19 mouse cellular contexts compared by ENCODE assay signal in genomic region chr2:125340381-125340780, GRCm38 (mm10).
DNase-seq lines count a peak whose midpoint lies in the region; ATAC-seq and TF ChIP-seq lines count a peak whose summit lies in the region.
"Had no signal": no experiment of that assay in that cellular context is flagged by ENCODE, and none has a peak within 500 bp of the region (broad histone marks: within the 10 kb centered on the region; RNA-seq: fewer than 3 reads in every experiment).

No protein-coding gene starts in this region.

- no peak overlapping the region for H3K27ac ChIP-seq in heart, embryonic 12.5 days (ENCODE audit: poor library complexity, severe bottlenecking)
- H3K27ac ChIP-seq in kidney, embryonic 15.5 days: 0 out of 2 replicates have a peak overlapping the region, but pooled peaks have one; percentile 18
- H3K27ac ChIP-seq in kidney, postnatal 0 days: no peak overlapping the region
- H3K27ac ChIP-seq in intestine, embryonic 16.5 days (ENCODE audit: low read length): no peak overlapping the region
- H3K27ac ChIP-seq: embryonic facial prominence, embryonic 13.5 days; embryonic facial prominence, embryonic 15.5 days; forebrain, embryonic 13.5 days; forebrain, embryonic 15.5 days had no signal

- DNase-seq in heart, adult 11 months: peak; percentile 59
- DNase-seq in kidney, postnatal 25 days: no peak
- DNase-seq in kidney, postnatal 0 days (ENCODE audit: low spot score): peak; percentile 27
- no peak for DNase-seq in kidney, adult 9 months
- DNase-seq: adrenal gland, postnatal 25 days; cerebellum, adult 11 months; cerebellum, adult 18-20 months; cerebellum, adult 8-10 months; cerebellum, adult 9-11 months; cerebellum, postnatal 14 days; cerebellum, postnatal 36 days; embryo, embryonic 11 days had no signal

- no peak overlapping the region for H3K4me3 ChIP-seq in heart, embryonic 12.5 days
- H3K4me3 ChIP-seq in kidney, embryonic 15.5 days (replicated peaks): no peak overlapping the region
- H3K4me3 ChIP-seq in kidney, postnatal 0 days (replicated peaks; ENCODE audit: low read depth, low read length): no peak overlapping the region
- H3K4me3 ChIP-seq in intestine, embryonic 16.5 days (ENCODE audit: low read length): no peak overlapping the region
- H3K4me3 ChIP-seq: embryonic facial prominence, embryonic 13.5 days; embryonic facial prominence, embryonic 15.5 days; forebrain, embryonic 13.5 days; forebrain, embryonic 15.5 days had no signal

- no peak overlapping the region for H3K4me2 ChIP-seq in heart, embryonic 12.5 days
- H3K4me2 ChIP-seq in kidney, embryonic 15.5 days: no peak overlapping the region
- H3K4me2 ChIP-seq in kidney, postnatal 0 days (ENCODE audit: low read length): no peak overlapping the region
- no peak overlapping the region for H3K4me2 ChIP-seq in intestine, embryonic 16.5 days (ENCODE audit: low read depth, low read length)
- H3K4me2 ChIP-seq: embryonic facial prominence, embryonic 13.5 days; embryonic facial prominence, embryonic 15.5 days; forebrain, embryonic 13.5 days; forebrain, embryonic 15.5 days had no signal

- H3K36me3 ChIP-seq in heart, embryonic 12.5 days: peaks cover 80% of the 10 kb centered on the region
- peaks cover 67% of the 10 kb centered on the region for H3K36me3 ChIP-seq in kidney, embryonic 15.5 days
- H3K36me3 ChIP-seq in kidney, postnatal 0 days (ENCODE audit: insufficient read depth, low read length): peaks cover 11% of the 10 kb centered on the region; the same call in 1 of the 2 replicates
- no peaks in the 10 kb centered on the region for H3K36me3 ChIP-seq in intestine, embryonic 16.5 days (ENCODE audit: control insufficient read depth, insufficient read depth, low read length)

- 84% methylated on average over 5 of the region's 5 CpGs for WGBS in heart, embryonic 12.5 days
- WGBS in kidney, embryonic 15.5 days: 44% methylated on average over 5 of the region's 5 CpGs
- 39% methylated on average over 5 of the region's 5 CpGs for WGBS in kidney, postnatal 0 days
- 71% methylated on average over 5 of the region's 5 CpGs for WGBS in intestine, embryonic 16.5 days

- TF ChIP-seq CTCF in kidney, postnatal 0 days (IDR thresholded peaks at IDR 0.05; ENCODE audit: low read depth): no peak

- H3K9ac ChIP-seq in heart, embryonic 12.5 days: no peak overlapping the region
- H3K9ac ChIP-seq in kidney, embryonic 15.5 days: no peak overlapping the region
- H3K9ac ChIP-seq in kidney, postnatal 0 days (ENCODE audit: low read depth, low read length): no peak overlapping the region
- H3K9ac ChIP-seq in intestine, embryonic 16.5 days (ENCODE audit: low read depth, low read length): no peak overlapping the region
- H3K9ac ChIP-seq: embryonic facial prominence, embryonic 13.5 days; embryonic facial prominence, embryonic 15.5 days; forebrain, embryonic 13.5 days; forebrain, embryonic 15.5 days had no signal

- ATAC-seq in heart, embryonic 12.5 days (ENCODE audit: insufficient number of reproducible peaks, low FRiP score): no peak
- ATAC-seq in kidney, embryonic 15.5 days (replicated peaks; ENCODE audit: low FRiP score): peak; percentile 69; the same call in 1 of the 2 replicates
- no peak for ATAC-seq in kidney, postnatal 0 days (replicated peaks; ENCODE audit: low FRiP score, low read depth)
- no peak for ATAC-seq in intestine, embryonic 16.5 days
- ATAC-seq: forebrain, embryonic 13.5 days; forebrain, embryonic 15.5 days had no signal

- no peaks in the 10 kb centered on the region for H3K27me3 ChIP-seq in heart, embryonic 12.5 days (replicated peaks)
- no peaks in the 10 kb centered on the region for H3K27me3 ChIP-seq in kidney, embryonic 15.5 days
- H3K27me3 ChIP-seq in kidney, postnatal 0 days (ENCODE audit: insufficient read depth, low read length): no peaks in the 10 kb centered on the region
- H3K27me3 ChIP-seq in intestine, embryonic 16.5 days (replicated peaks; ENCODE audit: control insufficient read depth, insufficient read depth, low read length): no peaks in the 10 kb centered on the region
- H3K27me3 ChIP-seq: embryonic facial prominence, embryonic 13.5 days; embryonic facial prominence, embryonic 15.5 days; forebrain, embryonic 13.5 days; forebrain, embryonic 15.5 days had no signal

- no peaks in the 10 kb centered on the region for H3K4me1 ChIP-seq in heart, embryonic 12.5 days (replicated peaks)
- no peaks in the 10 kb centered on the region for H3K4me1 ChIP-seq in kidney, embryonic 15.5 days
- H3K4me1 ChIP-seq in kidney, postnatal 0 days (replicated peaks; ENCODE audit: insufficient read depth, low read length): no peaks in the 10 kb centered on the region
- H3K4me1 ChIP-seq in intestine, embryonic 16.5 days (ENCODE audit: control insufficient read depth, insufficient read depth, low read length): no peaks in the 10 kb centered on the region
- H3K4me1 ChIP-seq: embryonic facial prominence, embryonic 13.5 days; embryonic facial prominence, embryonic 15.5 days; forebrain, embryonic 13.5 days; forebrain, embryonic 15.5 days had no signal

- H3K9me3 ChIP-seq in heart, embryonic 12.5 days (replicated peaks): no peaks in the 10 kb centered on the region
- no peaks in the 10 kb centered on the region for H3K9me3 ChIP-seq in kidney, embryonic 15.5 days (replicated peaks)
- H3K9me3 ChIP-seq in kidney, postnatal 0 days (replicated peaks; ENCODE audit: low read length): no peaks in the 10 kb centered on the region
- H3K9me3 ChIP-seq in intestine, embryonic 16.5 days (ENCODE audit: control insufficient read depth, low read length): no peaks in the 10 kb centered on the region
- H3K9me3 ChIP-seq: embryonic facial prominence, embryonic 13.5 days; embryonic facial prominence, embryonic 15.5 days; forebrain, embryonic 13.5 days; forebrain, embryonic 15.5 days had no signal

Comparison
In these comparisons a context has a peak if more than half of its experiments do, and no peak if none do; other contexts are left out.
1. DNase-seq: peak in heart, adult 11 months (single experiment) and kidney, postnatal 0 days (single experiment); none in kidney, postnatal 25 days (0 of 2) and kidney, adult 9 months (single experiment).